Mouse (Mus musculus) spleen, postnatal 14 days (tissue): ENCODE results near the gene Eif2b5.

Experiments
- DNase-seq, 2 experiments: peaks; one replicate each; pipeline ENCODE4 v3.0.0; 2021 to 2022; ENCODE audit warnings: low spot score in 2 of 2

The Eif2b5 gene

DNA sequence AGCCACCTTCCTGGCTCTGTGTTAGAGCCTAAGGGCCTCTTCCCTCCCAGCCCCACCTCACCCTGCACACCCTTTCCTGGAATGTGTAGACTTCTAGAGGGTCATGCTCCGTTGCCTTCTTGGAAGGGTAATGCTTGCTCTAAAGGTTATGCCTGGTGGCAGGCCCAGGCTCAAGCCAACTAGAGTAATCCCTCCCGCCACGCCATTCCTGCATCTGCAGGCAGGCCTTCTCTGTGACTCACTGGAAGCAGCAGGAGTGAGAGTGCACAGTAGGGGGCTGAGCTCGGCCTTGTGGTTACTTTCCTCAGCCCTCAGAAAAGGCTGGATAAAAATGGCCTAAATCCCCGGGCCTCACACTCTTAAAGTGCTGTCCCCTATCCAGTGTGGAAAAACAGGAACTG is 38.5 kb downstream of the Eif2b5 start:
- DNase-seq: no peak

DNA sequence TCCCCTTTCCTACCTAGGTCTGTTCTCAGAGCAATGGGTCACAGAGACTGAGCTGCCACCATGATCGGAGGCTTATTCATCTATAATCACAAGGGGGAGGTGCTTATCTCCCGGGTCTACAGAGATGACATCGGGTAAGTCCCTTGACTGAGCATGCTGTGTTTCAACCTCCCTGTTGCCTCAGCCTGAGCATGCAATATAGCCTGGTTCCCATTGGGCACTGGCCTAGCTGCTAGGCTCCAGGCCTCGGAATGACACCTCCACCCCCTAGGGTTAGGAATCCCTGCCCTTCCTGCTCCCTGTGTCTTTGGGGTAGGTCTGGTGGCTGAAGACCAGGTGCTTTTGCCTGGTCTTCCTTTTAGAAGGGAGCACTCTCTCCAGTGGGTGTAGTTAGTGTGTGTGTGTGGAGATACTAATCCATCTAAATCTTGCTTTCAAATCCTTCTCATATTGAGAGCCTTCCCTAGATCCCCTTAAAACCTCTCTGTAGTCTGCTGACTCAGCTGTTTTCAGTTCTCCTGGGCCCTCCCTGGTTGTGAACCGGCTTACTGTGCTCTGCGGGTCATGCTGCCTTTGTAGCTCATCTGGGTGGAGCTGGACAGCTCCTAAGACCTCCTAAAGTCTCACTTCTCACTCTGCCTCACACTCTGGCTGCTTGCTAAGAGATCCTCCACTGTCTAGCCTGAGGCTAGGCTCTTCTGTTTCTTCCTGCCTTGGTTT is 39.1 kb downstream of the Eif2b5 start:
- DNase-seq: no peak

DNA sequence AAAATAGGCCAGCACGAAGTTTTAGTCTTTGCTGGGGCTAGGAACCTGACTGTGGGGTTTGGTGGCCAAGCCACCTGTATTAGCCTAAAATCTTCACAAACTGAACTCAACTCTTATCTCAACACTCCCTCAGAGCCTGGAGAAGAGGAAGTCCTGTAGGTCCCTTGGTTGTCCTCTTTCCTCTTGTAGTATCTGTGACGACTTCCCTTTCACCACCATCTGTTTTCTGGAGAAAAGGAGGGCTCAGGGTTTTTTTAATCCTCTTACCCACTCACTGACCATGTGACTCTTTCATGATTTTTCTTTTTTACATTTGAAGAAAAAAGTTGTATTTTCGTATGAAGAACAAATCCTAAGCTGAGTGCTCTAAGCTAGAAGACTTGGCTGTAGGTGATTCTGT is 41.0 kb downstream of the Eif2b5 start:
- no peak for DNase-seq

DNA sequence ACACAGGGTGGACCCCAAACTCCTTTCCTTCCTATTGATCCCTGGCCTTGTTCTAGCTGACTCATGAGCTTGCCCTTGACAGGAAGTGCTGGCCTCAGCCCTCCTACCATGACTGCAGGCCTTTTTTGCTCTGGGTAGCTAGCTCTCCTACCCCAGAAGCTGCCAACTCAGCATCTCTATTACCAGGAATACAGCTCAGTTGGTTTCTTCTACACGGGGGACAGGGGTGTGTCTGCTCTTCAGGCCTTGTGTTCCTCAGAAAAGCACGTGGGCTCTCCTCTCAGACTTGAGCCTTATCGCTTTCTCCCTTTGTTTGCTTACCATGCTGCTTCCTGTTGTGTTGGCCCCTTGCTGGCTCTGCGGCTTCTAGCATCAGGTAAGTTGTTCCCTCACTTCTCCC is 41.8 kb downstream of the Eif2b5 start:
- no peak for DNase-seq

DNA sequence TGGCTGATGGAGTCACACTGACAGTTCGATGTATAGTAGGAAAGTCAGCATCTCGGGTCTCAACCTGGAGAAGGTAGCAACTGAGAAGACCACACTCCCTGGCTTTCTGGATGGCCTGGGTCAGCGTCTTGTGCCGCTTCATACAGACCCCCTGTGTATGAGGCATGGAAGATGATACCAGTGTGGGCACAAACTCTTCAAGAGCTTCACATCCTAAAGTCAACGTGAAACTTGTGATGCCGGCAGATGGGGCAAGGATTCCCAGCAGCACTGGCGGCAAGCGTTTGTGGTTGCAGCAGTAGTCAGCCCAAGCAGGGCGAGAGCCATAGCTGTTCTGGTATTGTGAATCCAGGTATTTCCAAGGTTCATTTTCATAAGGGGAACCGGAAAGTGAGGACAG is 47.1 kb downstream of the Eif2b5 start:
- no peak for DNase-seq

DNA sequence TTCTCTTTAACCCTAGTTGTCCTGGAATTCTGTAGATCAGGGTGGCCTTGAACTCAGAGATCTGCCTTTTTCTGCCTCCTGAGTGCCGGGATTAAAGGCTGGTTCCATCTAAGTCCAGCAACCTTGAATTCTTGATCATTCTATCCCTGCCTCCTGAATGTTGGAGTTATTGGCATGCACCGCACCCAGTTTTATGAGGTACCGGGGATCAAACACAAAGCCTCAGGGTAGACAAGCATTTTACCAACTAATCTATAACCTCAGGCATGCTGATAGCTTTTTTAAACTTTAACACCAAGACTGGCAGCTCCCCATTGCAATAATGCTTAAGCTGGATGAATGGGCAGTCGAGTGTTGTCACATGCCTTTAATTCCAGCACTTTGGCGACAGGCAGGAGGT is 48.8 kb downstream of the Eif2b5 start:
- DNase-seq: no peak

DNA sequence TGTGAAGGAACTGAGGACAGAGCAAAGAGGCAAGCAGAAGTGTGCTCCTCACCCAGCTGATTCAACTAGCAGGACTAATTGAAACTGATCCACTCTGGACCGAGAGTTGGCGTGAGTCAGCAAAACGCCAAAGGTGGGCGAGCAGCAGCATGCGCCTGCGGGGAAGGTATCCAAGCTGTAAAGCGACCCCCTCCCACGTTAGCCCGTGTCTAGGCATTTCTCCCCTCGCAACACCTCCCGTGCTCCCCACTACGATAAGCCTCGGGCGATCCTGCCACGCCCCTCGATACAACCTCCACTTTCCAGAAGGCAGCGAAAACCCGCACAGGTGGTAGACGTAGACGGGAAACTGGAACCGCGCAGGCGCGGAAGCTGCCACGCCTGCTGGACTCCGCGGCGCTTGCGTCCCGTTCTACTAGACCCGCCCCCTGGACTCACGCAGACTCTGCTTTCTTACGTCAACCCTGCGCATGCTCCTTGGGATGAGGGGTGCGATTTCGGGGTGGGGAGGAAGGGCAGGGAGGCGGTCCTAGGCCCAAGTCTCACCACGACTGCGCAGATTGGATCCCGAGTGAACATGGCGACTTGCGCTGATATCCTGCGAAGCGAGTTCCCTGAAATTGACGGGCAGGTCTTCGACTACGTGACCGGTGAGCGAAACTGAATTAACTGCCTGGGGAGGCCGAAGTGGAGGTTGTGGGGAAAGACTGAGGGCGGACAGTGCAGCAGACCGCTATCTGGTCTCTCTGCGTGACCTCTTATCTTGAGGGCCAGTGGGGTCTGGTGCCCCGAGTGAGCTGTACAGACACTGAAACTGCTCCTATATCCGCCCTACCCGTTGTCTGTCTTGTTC is 49.7 kb downstream of the Eif2b5 start, which contains the start of gene Abcf3:
Gene Abcf3, plus strand, starts transcription at position 482 of the 853 bp plus-strand sequence.
- DNase-seq: peak; percentile 94 to 96

DNA sequence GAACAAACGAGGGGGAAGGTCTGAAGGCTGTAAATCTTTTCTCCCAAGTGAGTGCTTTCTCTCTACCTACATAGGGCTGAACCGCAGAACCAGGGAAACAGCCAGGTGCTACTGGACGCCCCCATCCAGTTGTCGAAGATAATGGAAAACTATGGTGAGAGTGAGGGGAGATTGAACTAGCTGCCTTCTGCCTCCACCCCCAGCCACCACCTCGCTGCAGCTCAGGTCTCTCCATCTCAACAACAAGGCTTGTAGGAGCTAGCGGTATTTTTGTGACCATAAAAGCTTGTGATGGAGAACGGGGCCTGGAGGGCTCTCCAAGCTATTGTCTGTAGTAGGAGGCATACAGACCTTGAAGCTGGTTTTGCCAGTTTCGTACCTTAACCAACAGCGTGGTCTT is 50.5 kb downstream of the Eif2b5 start:
- no peak for DNase-seq

DNA sequence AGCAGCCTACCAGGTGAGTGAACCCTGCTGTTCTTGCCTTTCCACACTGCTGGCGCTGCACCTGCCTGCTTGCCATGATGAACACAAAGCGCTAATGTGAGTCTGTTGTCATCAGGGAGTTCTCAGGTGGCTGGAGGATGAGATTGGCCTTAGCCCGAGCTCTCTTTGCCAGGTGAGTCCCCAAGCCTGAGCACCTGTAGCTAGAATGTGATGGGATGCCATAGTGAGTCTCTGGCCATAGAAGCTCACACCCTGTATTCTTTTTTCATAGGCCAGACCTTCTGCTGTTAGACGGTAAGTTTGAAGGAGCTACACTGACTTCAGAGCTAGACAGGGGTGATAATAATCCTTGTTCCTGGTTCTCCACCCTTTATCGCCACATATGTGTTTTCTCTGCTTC is 53.1 kb downstream of the Eif2b5 start:
- no peak for DNase-seq

DNA sequence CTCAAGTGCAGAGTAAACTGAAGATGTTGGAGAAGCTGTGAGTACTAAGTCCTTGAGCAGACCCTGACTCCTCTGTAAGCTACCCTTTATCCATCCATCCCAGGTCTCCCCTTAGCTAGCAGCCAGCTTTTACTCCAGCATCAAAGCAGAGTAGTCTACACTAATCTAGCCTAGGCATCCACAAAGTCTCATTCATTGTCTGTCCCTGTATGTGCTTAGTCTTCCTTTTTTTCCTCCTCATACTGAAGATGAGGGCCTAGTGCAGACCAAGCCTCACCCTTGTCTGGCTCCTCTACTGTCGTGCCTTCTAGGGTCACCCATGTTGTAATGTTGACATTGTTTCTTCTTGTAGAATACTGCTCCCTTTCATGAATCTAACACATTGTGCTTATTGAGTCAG is 54.0 kb downstream of the Eif2b5 start:
- no peak for DNase-seq

DNA sequence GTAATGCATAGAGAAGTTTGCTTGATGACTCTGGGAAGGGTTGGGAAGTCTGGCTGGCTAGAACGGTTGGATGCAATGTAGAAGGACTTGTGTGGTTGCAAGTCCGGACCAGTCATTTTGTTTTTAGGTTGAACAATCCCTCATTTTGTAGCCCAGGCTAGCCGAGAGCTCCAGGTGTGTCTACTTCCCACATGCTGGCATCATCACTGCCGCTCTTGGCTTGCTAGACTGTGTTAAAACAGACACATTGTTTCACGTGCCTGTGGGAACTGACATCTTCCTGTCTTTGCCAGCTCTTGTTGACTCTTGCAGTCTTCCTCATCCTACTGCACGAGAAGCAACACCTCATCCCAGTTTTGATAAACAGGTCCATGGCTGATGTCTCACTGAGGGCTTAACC is 56.4 kb downstream of the Eif2b5 start:
- DNase-seq: no peak

DNA sequence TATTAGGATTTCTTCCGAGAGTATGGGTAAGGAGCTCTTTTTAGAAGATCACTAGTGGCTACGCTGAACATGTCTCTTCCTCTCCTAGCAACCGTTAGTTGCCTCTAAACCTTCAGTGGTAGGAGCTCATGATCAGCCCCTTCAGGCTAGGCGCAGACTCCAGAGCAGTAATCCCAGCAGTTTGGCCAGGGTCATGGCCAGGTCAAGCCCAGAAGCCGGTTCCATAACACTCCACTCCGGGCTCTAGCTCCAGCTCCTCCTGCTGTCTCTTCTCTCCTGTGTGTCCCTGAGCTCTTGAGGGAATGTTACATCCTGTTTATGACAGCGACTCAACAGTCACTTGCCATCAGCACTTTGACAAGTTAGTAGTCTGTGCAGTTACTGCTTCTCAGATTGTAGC is 58.8 kb downstream of the Eif2b5 start:
- no peak for DNase-seq
